Mouse (Mus musculus): ENCODE data around the gene Vps33b. TPM values are rescaled to one million over a fixed set of nuclear protein-coding genes. Genes with fewer than 3 reads are reported as not detected.

Gene Vps33b
- polyA plus RNA-seq, 1 experiment from 2014 or later = 11.1 TPM

DNA sequence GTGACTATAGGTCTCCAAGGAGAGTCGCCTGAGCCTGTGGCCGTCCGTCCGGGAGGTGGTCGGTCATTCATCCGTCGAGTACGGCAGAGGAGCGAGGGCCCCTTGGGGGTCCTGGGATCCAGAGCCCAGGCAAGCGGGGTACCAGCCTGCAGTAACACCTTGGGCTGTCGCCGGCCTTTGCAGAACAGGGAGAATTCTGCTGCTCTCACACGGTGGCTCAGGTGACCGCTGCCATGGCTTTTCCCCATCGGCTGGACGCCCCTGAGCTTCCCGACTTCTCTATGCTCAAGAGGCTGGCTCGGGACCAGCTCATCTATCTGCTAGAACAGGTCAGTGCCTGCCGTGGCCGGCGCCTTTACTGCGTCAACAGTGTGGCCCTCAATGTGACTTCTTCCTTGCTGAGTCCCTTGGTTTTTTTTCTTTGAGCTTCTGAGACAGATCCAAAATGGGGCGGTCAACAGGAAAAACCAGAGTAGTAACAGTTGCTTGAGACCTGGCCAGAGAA, 354 bp downstream of the Vps33b start:
- Histone ChIP-seq H3K27ac (ENCODE audit: poor library complexity, severe bottlenecking) (peak overlapping the region; percentile 70), H3K9me3 (replicated peaks) (peaks cover 13% of the 10 kb centered on the region), H3K27me3 (replicated peaks) (no peaks in the 10 kb centered on the region), H3K4me1 (replicated peaks) (peaks cover 19% of the 10 kb centered on the region), H3K4me3 (peak overlapping the region; percentile 76), H3K4me2 (peak overlapping the region; percentile 80), H3K36me3 (peaks cover 44% of the 10 kb centered on the region), H3K9ac (peak overlapping the region; percentile 80)
- ATAC-seq (ENCODE audit: insufficient number of reproducible peaks, low FRiP score) = peak; percentile 81
- under 1% methylated on average over 23 of the region's 23 CpGs for WGBS

GRCm38 (mm10) chr7:80273456-80273855, 4.0 kb downstream of the Vps33b start:
- WGBS = 88% methylated on average over 2 of the region's 2 CpGs
- no peak overlapping the region for H3K27ac ChIP-seq (ENCODE audit: poor library complexity, severe bottlenecking)
- H3K9ac ChIP-seq = no peak overlapping the region
- ATAC-seq (ENCODE audit: insufficient number of reproducible peaks, low FRiP score) = no peak
- H3K4me1 ChIP-seq (replicated peaks) = peaks cover 17% of the 10 kb centered on the region
- peaks cover 57% of the 10 kb centered on the region for H3K36me3 ChIP-seq
- no peaks in the 10 kb centered on the region for H3K27me3 ChIP-seq (replicated peaks)
- H3K9me3 ChIP-seq (replicated peaks) = peaks cover 19% of the 10 kb centered on the region
- H3K4me2 ChIP-seq = no peak overlapping the region
- no peak overlapping the region for H3K4me3 ChIP-seq

GRCm38 (mm10) chr7:80276374-80276773, 6.9 kb downstream of the Vps33b start:
- no peak overlapping the region for H3K4me2 ChIP-seq
- peaks cover 78% of the 10 kb centered on the region for H3K36me3 ChIP-seq
- no peak overlapping the region for H3K4me3 ChIP-seq
- H3K9ac ChIP-seq = no peak overlapping the region
- no peaks in the 10 kb centered on the region for H3K27me3 ChIP-seq (replicated peaks)
- 90% methylated on average over 4 of the region's 4 CpGs for WGBS
- no peak for ATAC-seq (ENCODE audit: insufficient number of reproducible peaks, low FRiP score)
- H3K4me1 ChIP-seq (replicated peaks) = no peaks in the 10 kb centered on the region; the same call in 1 of the 2 replicates
- no peak overlapping the region for H3K27ac ChIP-seq (ENCODE audit: poor library complexity, severe bottlenecking)
- H3K9me3 ChIP-seq (replicated peaks) = peaks cover 19% of the 10 kb centered on the region

DNA sequence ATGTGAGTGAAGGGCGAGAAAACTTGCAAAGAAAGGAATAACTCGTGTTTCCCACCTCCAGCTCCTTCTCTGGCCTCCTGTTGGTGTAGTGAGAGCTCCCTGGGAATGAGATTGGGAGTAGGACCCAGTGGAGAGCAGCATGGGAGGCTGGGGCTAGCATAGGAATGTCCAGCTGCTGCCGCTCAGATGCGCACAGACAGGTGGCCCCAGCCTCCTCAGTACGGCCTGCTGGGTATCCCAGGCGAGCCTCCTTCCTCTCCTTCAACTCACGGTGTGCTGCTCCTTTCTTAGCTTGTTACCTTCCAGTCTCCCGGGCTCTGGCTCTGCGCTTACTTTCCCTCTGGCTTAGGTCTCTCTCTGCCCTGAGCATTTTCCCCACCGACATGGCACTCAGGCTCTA, 10.6 kb downstream of the Vps33b start:
- no peak overlapping the region for H3K27ac ChIP-seq (ENCODE audit: poor library complexity, severe bottlenecking)
- H3K4me3 ChIP-seq = no peak overlapping the region
- H3K9ac ChIP-seq = no peak overlapping the region
- no peaks in the 10 kb centered on the region for H3K27me3 ChIP-seq (replicated peaks)
- H3K36me3 ChIP-seq = peaks cover 75% of the 10 kb centered on the region
- H3K9me3 ChIP-seq (replicated peaks) = peaks cover 3% of the 10 kb centered on the region
- 85% methylated on average over 10 of the region's 10 CpGs for WGBS
- no peak for ATAC-seq (ENCODE audit: insufficient number of reproducible peaks, low FRiP score)
- peaks cover 4% of the 10 kb centered on the region; the same call in 1 of the 2 replicates for H3K4me1 ChIP-seq (replicated peaks)
- no peak overlapping the region for H3K4me2 ChIP-seq

DNA sequence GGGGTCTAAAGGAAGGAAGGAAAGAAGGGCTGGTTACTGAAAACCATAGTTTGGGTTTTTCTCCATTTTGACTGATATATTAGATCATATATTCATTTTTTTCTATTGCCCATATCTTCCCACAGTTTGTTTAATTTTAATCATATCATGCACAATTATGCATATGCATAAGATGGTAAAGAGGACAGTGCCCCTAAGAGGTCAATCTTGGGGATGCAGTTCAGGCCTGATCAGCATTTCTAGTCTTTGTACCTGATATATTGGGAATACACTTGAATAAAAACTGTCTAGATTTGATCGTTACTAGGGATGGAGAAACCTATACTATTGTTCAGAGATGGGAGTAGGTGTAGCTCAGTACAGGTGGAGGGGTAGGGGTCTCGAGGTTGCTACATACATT, 11.5 kb downstream of the Vps33b start:
- no peak overlapping the region for H3K9ac ChIP-seq
- H3K4me1 ChIP-seq (replicated peaks) = peaks cover 4% of the 10 kb centered on the region; the same call in 1 of the 2 replicates
- no peak for ATAC-seq (ENCODE audit: insufficient number of reproducible peaks, low FRiP score)
- H3K36me3 ChIP-seq = peaks cover 77% of the 10 kb centered on the region
- H3K27ac ChIP-seq (ENCODE audit: poor library complexity, severe bottlenecking) = no peak overlapping the region
- no peaks in the 10 kb centered on the region for H3K9me3 ChIP-seq (replicated peaks)
- no peak overlapping the region for H3K4me2 ChIP-seq
- 87% methylated on average over 2 of the region's 2 CpGs for WGBS
- no peak overlapping the region for H3K4me3 ChIP-seq
- H3K27me3 ChIP-seq (replicated peaks) = no peaks in the 10 kb centered on the region

- no peaks in the 10 kb centered on the region for H3K27me3 ChIP-seq (replicated peaks)
- H3K36me3 ChIP-seq = peaks cover 77% of the 10 kb centered on the region
- H3K9me3 ChIP-seq (replicated peaks) = no peaks in the 10 kb centered on the region
- WGBS = 88% methylated on average over 3 of the region's 3 CpGs
- H3K4me2 ChIP-seq = no peak overlapping the region
- H3K9ac ChIP-seq = no peak overlapping the region
- H3K4me3 ChIP-seq = no peak overlapping the region
- ATAC-seq (ENCODE audit: insufficient number of reproducible peaks, low FRiP score) = no peak
- peaks cover 4% of the 10 kb centered on the region; the same call in 1 of the 2 replicates for H3K4me1 ChIP-seq (replicated peaks)
- H3K27ac ChIP-seq (ENCODE audit: poor library complexity, severe bottlenecking) = no peak overlapping the region
Observed at GRCm38 (mm10) chr7:80281646-80282045, 12.2 kb downstream of the Vps33b start.

- WGBS = 53% methylated on average over 3 of the region's 3 CpGs
- Histone ChIP-seq H3K4me2 (no peak overlapping the region), H3K9me3 (replicated peaks) (no peaks in the 10 kb centered on the region)
Observed at GRCm38 (mm10) chr7:80283226-80283918, 13.9 kb downstream of the Vps33b start.

GRCm38 (mm10) chr7:80284391-80284790, 14.9 kb downstream of the Vps33b start:
- 74% methylated on average over 5 of the region's 5 CpGs for WGBS
- Histone ChIP-seq H3K27me3 (replicated peaks) (no peaks in the 10 kb centered on the region), H3K4me2 (no peak overlapping the region), H3K9me3 (replicated peaks) (no peaks in the 10 kb centered on the region), H3K36me3 (peaks cover 73% of the 10 kb centered on the region), H3K4me1 (replicated peaks) (peaks cover 4% of the 10 kb centered on the region; the same call in 1 of the 2 replicates), H3K9ac (no peak overlapping the region), H3K27ac (ENCODE audit: poor library complexity, severe bottlenecking) (no peak overlapping the region), H3K4me3 (no peak overlapping the region)
- ATAC-seq (ENCODE audit: insufficient number of reproducible peaks, low FRiP score) = no peak

More at GRCm38 (mm10) chr7:80283226-80283918, 13.9 kb downstream of the Vps33b start:
- Histone ChIP-seq H3K4me3 (no peak overlapping the region), H3K27me3 (replicated peaks) (no peaks in the 10 kb centered on the region), H3K36me3 (peaks cover 76% of the 10 kb centered on the region), H3K27ac (ENCODE audit: poor library complexity, severe bottlenecking) (peak overlapping the region; percentile 56), H3K4me1 (replicated peaks) (peaks cover 4% of the 10 kb centered on the region; the same call in 1 of the 2 replicates), H3K9ac (0 out of 2 replicates have a peak overlapping the region, but pooled peaks have one; percentile 25)
- peak; percentile 25; the same call in 1 of the 2 replicates for ATAC-seq (ENCODE audit: insufficient number of reproducible peaks, low FRiP score)

- Histone ChIP-seq H3K27me3 (replicated peaks) (no peaks in the 10 kb centered on the region), H3K4me1 (replicated peaks) (peaks cover 4% of the 10 kb centered on the region; the same call in 1 of the 2 replicates), H3K4me2 (no peak overlapping the region), H3K9me3 (replicated peaks) (no peaks in the 10 kb centered on the region; the same call in 1 of the 2 replicates), H3K36me3 (peaks cover 73% of the 10 kb centered on the region), H3K9ac (no peak overlapping the region), H3K4me3 (no peak overlapping the region), H3K27ac (ENCODE audit: poor library complexity, severe bottlenecking) (no peak overlapping the region)
- ATAC-seq (ENCODE audit: insufficient number of reproducible peaks, low FRiP score) = no peak
- 90% methylated on average over 6 of the region's 6 CpGs for WGBS
Observed at GRCm38 (mm10) chr7:80285725-80286124, 16.3 kb downstream of the Vps33b start.

DNA sequence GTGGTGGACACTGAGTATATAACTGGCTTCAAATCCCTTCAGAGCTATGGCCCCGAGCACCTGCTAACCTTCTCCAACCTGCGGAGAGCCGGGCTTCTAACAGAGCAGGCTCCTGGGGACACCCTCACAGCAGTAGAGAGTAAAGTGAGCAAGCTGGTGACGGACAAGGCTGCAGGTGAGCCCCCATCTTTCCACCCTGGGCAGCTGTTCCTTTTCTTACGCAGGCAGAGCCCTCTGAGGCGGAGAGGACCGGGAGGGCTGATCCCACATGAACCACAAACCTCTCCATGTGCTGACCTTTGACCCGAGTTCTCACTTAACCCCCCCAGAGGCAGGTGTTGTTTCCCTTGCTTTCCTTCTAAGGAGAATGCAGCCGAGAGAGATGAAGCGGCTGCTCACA, 18.3 kb downstream of the Vps33b start:
- no peak for ATAC-seq (ENCODE audit: insufficient number of reproducible peaks, low FRiP score)
- Histone ChIP-seq H3K27ac (ENCODE audit: poor library complexity, severe bottlenecking) (no peak overlapping the region), H3K36me3 (peaks cover 79% of the 10 kb centered on the region)

GRCm38 (mm10) chr7:80294062-80294763, 24.8 kb downstream of the Vps33b start, which contains the start of gene Prc1:
Gene Prc1 (plus strand): TSS chr7:80294450.
- H3K9me3 ChIP-seq (replicated peaks) = no peaks in the 10 kb centered on the region; the same call in 1 of the 2 replicates
- H3K4me3 ChIP-seq = peak within 1 kb of the TSS; percentile 93
- under 1% methylated on average over 52 of the region's 52 CpGs for WGBS
- H3K27me3 ChIP-seq (replicated peaks) = no peaks in the 10 kb centered on the region
- H3K36me3 ChIP-seq = peaks cover 28% of the 10 kb centered on the region
- peak within 1 kb of the TSS; percentile 87 for H3K9ac ChIP-seq
- peak within 1 kb of the TSS; percentile 79 for H3K4me2 ChIP-seq
- peak; percentile 99 for ATAC-seq (ENCODE audit: insufficient number of reproducible peaks, low FRiP score)
- peaks cover 19% of the 10 kb centered on the region for H3K4me1 ChIP-seq (replicated peaks)
- peak within 1 kb of the TSS; percentile 83 for H3K27ac ChIP-seq (ENCODE audit: poor library complexity, severe bottlenecking)

More for the DNA sequence above, 18.3 kb downstream of the Vps33b start:
- no peaks in the 10 kb centered on the region for H3K27me3 ChIP-seq (replicated peaks)
- 84% methylated on average over 10 of the region's 10 CpGs for WGBS
- H3K9me3 ChIP-seq (replicated peaks) = no peaks in the 10 kb centered on the region; the same call in 1 of the 2 replicates
- peaks cover 4% of the 10 kb centered on the region; the same call in 1 of the 2 replicates for H3K4me1 ChIP-seq (replicated peaks)
- no peak overlapping the region for H3K9ac ChIP-seq
- H3K4me2 ChIP-seq = no peak overlapping the region
- no peak overlapping the region for H3K4me3 ChIP-seq

Measured in heart, embryonic 12.5 days (tissue).